Mouse (Mus musculus) ES-Bruce4 (cell line): Measurements from ENCODE around the gene Cpsf6.

Experiments
- CTCF ChIP-seq: IDR thresholded peaks from one replicate; pipeline ENCODE4 v1.8.1; 2011; ENCODE audit warnings: low read depth, low read length
- POLR2A ChIP-seq: IDR thresholded peaks from one replicate; pipeline ENCODE4 v1.8.1; 2011; ENCODE audit warnings: low read length; ENCODE audit not compliant: insufficient read depth

DNA sequence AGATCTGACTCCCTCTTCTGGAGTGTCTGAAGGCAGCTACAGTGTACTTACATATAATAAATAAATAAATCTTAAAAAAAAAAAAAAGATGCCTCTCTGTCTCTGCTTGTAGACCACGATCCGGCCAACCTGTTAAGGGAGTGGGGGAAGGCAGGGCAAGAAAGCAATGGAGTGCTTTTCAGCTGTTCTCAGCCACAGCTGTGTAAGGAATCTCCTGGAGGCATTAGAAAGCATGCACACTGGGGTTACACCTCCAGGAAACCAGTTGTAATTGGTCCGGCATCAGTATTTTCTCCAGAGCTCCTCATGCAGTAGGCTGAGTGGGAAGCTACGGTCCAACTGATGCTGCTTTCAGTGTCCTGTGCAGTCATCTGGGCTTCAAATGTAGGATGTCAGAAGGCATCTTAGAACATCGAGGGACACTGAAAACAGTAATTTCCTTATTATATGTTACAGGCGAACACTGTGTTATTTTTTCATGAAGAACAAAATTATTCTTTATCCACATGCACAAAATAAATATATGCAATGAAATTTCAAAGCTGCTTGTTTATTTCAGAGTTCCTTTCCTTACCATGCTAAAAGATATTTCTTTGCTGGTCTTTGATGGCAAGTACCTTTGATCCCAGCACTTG lies 42.5 kb upstream of the Cpsf6 start:
- no peak for TF ChIP-seq POLR2A
- no peak for TF ChIP-seq CTCF
